Mouse (Mus musculus) neural tube, embryonic 15.5 days (tissue): ENCODE measurements around the gene Apln. TPM values are rescaled to one million over a fixed set of nuclear protein-coding genes. Genes with fewer than 3 reads are reported as not detected.
A peak's percentile ranks its signal among the peaks of the same experiment; 100 is the strongest.

Experiments
- ATAC-seq: fragments of 200-750 bp; cut with Nextera tagmentation; 2 replicates; pipeline ENCODE4 v1.8.0; 2017; ENCODE audit warnings: mild to moderate bottlenecking, moderate TSS enrichment, moderate library complexity; ENCODE audit not compliant: low FRiP score
- H3K27ac ChIP-seq: fragments of 300-500 bp; sonication (generic); replicated peaks from 2 replicates; pipeline ENCODE4 v1.5.1; 2015; ENCODE audit warnings: mild to moderate bottlenecking, inconsistent platforms
- H3K27me3 ChIP-seq: fragments of 300-500 bp; sonication (generic); replicated peaks from 2 replicates; pipeline ENCODE4 v1.6.1; 2015; ENCODE audit warnings: inconsistent platforms
- H3K36me3 ChIP-seq: fragments of 300-500 bp; sonication (generic); 2 replicates; pipeline ENCODE4 v1.6.1; 2015; ENCODE audit warnings: inconsistent platforms
- H3K4me1 ChIP-seq: fragments of 300-500 bp; sonication (generic); 2 replicates; pipeline ENCODE4 v1.6.1; 2015; ENCODE audit warnings: inconsistent platforms
- H3K4me2 ChIP-seq: fragments of 300-500 bp; sonication (generic); 2 replicates; pipeline ENCODE4 v1.6.1; 2015; ENCODE audit warnings: inconsistent platforms, mild to moderate bottlenecking, moderate library complexity
- H3K4me3 ChIP-seq: fragments of 300-500 bp; sonication (generic); replicated peaks from 2 replicates; pipeline ENCODE4 v1.5.1; 2015; ENCODE audit warnings: mild to moderate bottlenecking, inconsistent platforms
- H3K9ac ChIP-seq: fragments of 300-500 bp; sonication (generic); replicated peaks from 2 replicates; pipeline ENCODE4 v1.6.1; 2015; ENCODE audit warnings: mild to moderate bottlenecking, inconsistent platforms
- H3K9me3 ChIP-seq: fragments of 300-500 bp; sonication (generic); replicated peaks from 2 replicates; pipeline ENCODE4 v1.6.1; 2016; ENCODE audit warnings: inconsistent platforms
- WGBS: fragments of 180-500 bp; shearing (Covaris S2); methylation state at CpG from one replicate; pipeline ENCODE4 v1.1.7; 2015; ENCODE audit warnings: mixed read lengths; 5-methylcytosine and 5-hydroxymethylcytosine counted together
- polyA plus RNA-seq: library from polyadenylated mRNA; unstranded; fragments of >200 nt; fragmentation: Nextera tagmentation; extraction: Ambion mirVana; gene quantifications from 2 replicates; pipeline ENCODE4 v1.2.1, GENCODE M21; 2015

Apln gene
- polyA plus RNA-seq, 1 experiment from 2014 or later, result 2.6 TPM

DNA sequence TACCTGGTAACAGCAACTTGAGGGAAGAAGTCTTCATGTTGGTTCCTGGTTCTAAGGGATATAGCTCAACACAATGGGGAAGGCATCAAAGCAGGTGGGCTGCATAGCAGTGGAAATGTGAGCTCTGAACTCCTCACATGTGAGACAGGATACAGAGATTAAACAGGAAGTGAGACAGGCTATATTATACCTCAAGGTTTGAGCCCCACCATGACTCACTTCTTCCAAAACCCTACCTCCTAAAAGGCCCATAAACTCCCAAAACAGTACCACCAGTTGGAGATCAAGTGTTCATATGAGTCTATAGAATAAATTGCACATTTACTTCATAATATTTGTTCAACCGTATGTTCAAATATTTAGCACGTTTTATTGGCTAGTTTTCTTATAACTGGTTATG, 11.7 kb upstream of the Apln start:
- Histone ChIP-seq H3K27me3 (no peaks in the 10 kb centered on the region), H3K4me2 (no peak overlapping the region), H3K9me3 (no peaks in the 10 kb centered on the region), H3K4me3 (no peak overlapping the region), H3K9ac (no peak overlapping the region), H3K4me1 (no peaks in the 10 kb centered on the region), H3K27ac (no peak overlapping the region), H3K36me3 (no peaks in the 10 kb centered on the region)
- no peak for ATAC-seq
- WGBS, result 79% methylated on average over 2 of the region's 2 CpGs

DNA sequence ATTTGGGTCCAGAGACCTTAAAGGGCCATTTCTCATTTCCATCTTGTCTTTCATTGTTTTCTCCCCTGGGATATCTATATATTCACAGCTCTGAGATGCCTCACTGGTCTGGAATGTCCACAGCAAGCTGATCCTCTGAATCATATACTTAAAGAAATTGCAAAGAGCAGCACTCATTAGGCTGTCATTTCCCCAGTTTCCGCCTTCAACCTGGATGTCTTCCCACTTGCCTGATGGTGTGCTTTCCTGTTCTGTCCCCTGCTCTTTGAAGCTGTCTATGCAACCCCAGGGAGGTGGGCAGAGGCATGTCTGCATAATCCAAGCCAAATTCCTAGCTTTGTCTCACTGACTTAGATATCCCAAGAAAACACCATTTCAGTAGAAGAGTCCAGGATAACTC, 9.6 kb upstream of the Apln start:
- H3K4me3 ChIP-seq, result no peak overlapping the region

DNA sequence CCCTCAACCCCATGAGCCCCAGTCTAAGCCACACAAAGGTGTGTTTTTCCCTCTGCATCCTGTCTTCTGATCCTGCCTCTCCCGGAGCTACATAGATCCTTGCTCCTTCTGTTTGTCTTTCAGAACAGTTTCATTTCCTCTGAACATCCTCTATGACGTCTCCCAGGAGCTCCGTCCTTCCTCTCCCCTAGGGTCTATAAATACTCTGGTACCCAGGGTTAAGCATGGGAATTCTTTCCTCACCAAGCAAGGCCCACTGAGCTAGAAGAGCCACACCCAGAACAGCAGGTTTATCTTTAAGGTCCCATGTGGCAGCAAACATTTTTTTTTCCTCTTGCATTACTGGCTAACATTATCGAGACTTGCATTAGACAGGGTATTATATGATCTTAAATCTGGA, 8.1 kb upstream of the Apln start:
- no peak for ATAC-seq
- no peak overlapping the region for H3K4me2 ChIP-seq
- WGBS, result 75% methylated on average over 4 of the region's 4 CpGs

More for the DNA sequence above, 9.6 kb upstream of the Apln start:
- no peak overlapping the region for H3K27ac ChIP-seq
- no peaks in the 10 kb centered on the region for H3K36me3 ChIP-seq
- H3K9ac ChIP-seq, result no peak overlapping the region
- H3K9me3 ChIP-seq, result no peaks in the 10 kb centered on the region
- no peak for ATAC-seq
- H3K27me3 ChIP-seq, result no peaks in the 10 kb centered on the region
- WGBS, result 85% methylated on average over 1 of the region's 1 CpGs
- no peaks in the 10 kb centered on the region for H3K4me1 ChIP-seq
- no peak overlapping the region for H3K4me2 ChIP-seq

DNA sequence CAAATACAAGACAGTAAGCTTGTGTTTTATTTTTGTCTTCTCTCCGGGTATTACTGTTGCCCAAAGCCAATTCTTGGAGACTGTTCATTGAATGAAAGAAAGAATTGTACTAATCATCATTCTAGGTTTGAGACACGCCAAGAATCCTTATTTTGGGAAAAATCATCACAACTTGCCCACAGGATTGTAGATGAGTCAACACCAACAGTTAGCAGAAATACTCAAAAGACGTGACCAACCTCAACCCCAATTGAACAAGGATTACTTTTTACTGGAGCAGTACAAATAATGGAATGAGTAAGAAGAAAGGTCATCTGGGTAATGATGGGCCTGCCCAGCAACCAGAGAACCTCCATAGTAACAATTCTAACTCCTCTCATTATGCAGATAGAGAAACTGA, 5.7 kb upstream of the Apln start:
- no peaks in the 10 kb centered on the region for H3K4me1 ChIP-seq
- 82% methylated on average over 3 of the region's 3 CpGs for WGBS
- no peaks in the 10 kb centered on the region for H3K36me3 ChIP-seq
- H3K27me3 ChIP-seq, result no peaks in the 10 kb centered on the region
- ATAC-seq, result no peak
- H3K4me3 ChIP-seq, result no peak overlapping the region
- no peak overlapping the region for H3K4me2 ChIP-seq
- H3K9me3 ChIP-seq, result no peaks in the 10 kb centered on the region
- no peak overlapping the region for H3K9ac ChIP-seq
- H3K27ac ChIP-seq, result no peak overlapping the region

More for the DNA sequence above, 8.1 kb upstream of the Apln start:
- no peak overlapping the region for H3K27ac ChIP-seq
- H3K4me1 ChIP-seq, result no peaks in the 10 kb centered on the region
- H3K9ac ChIP-seq, result no peak overlapping the region
- H3K27me3 ChIP-seq, result no peaks in the 10 kb centered on the region
- no peak overlapping the region for H3K4me3 ChIP-seq
- no peaks in the 10 kb centered on the region for H3K9me3 ChIP-seq
- H3K36me3 ChIP-seq, result no peaks in the 10 kb centered on the region

GRCm38 (mm10) chrX:48033766-48034143, 898 bp downstream of the Apln start:
- H3K27me3 ChIP-seq, result peaks cover 19% of the 10 kb centered on the region
- no peaks in the 10 kb centered on the region for H3K9me3 ChIP-seq

DNA sequence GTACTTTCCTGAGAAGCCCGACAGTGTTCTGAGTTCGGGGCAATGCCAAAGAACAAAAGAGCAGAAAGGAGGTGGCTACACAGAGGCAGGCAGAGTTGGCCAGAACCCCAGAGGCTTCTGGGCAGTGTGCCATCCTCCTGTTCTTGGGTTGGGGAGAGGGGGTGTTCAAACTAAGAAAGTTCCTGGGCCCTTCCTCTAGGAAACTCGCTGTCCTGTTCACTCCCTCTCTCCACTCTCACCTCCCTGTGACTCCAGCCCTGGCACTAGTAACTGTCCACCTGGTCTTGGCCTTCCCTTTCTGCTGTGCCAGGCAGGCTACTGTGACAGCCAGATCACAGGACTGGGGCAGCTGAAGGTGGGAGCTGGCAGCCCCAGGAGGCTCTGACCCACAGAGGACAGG, 1.6 kb downstream of the Apln start:
- no peak overlapping the region for H3K4me3 ChIP-seq
- WGBS, result 52% methylated on average over 3 of the region's 3 CpGs
- no peaks in the 10 kb centered on the region for H3K36me3 ChIP-seq

More at GRCm38 (mm10) chrX:48033766-48034143, 898 bp downstream of the Apln start:
- peak overlapping the region; percentile 49 for H3K4me3 ChIP-seq
- no peak overlapping the region for H3K27ac ChIP-seq
- peak overlapping the region; percentile 85 for H3K4me2 ChIP-seq
- H3K9ac ChIP-seq, result no peak overlapping the region
- H3K4me1 ChIP-seq, result peaks cover 7% of the 10 kb centered on the region
- ATAC-seq, result peak; percentile 28; the same call in 1 of the 2 replicates
- WGBS, result 45% methylated on average over 11 of the region's 11 CpGs
- H3K36me3 ChIP-seq, result no peaks in the 10 kb centered on the region

GRCm38 (mm10) chrX:48031866-48032265, 2.8 kb downstream of the Apln start:
- H3K27me3 ChIP-seq, result peaks cover 19% of the 10 kb centered on the region
- H3K4me2 ChIP-seq, result no peak overlapping the region
- no peak overlapping the region for H3K4me3 ChIP-seq
- WGBS, result 77% methylated on average over 5 of the region's 5 CpGs
- no peaks in the 10 kb centered on the region for H3K9me3 ChIP-seq
- ATAC-seq, result no peak
- peaks cover 7% of the 10 kb centered on the region for H3K4me1 ChIP-seq
- no peak overlapping the region for H3K9ac ChIP-seq
- H3K36me3 ChIP-seq, result no peaks in the 10 kb centered on the region
- no peak overlapping the region for H3K27ac ChIP-seq

More for the DNA sequence above, 1.6 kb downstream of the Apln start:
- H3K4me1 ChIP-seq, result peaks cover 7% of the 10 kb centered on the region
- H3K9me3 ChIP-seq, result no peaks in the 10 kb centered on the region
- no peak overlapping the region for H3K9ac ChIP-seq
- peak overlapping the region; percentile 85; the same call in 1 of the 2 replicates for H3K4me2 ChIP-seq
- H3K27ac ChIP-seq, result no peak overlapping the region
- ATAC-seq, result no peak
- H3K27me3 ChIP-seq, result peaks cover 19% of the 10 kb centered on the region

DNA sequence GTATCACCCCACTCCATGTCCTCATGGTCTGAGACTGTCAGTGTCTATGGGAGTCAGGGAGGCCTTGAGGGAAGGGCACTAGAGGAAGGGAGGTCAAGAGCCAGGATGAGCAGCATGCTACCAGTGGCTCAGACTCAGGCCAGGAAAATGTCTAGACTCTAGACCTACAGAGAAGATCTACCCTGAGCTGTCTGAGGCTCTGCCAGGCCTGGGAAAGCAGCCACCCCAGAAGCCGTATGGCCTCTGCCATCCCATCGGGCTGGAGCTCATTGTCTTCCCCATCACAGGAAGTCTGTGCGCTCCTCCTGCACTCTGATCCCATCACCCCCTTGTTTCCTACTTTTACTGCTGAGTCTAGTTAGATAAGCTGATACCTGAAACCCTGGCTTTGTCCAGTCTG, 4.1 kb downstream of the Apln start:
- Histone ChIP-seq H3K27ac (no peak overlapping the region), H3K4me1 (peaks cover 7% of the 10 kb centered on the region), H3K9me3 (no peaks in the 10 kb centered on the region), H3K9ac (no peak overlapping the region), H3K4me2 (no peak overlapping the region), H3K27me3 (peaks cover 19% of the 10 kb centered on the region), H3K4me3 (no peak overlapping the region), H3K36me3 (no peaks in the 10 kb centered on the region)
- 64% methylated on average over 3 of the region's 3 CpGs for WGBS
- ATAC-seq, result no peak

DNA sequence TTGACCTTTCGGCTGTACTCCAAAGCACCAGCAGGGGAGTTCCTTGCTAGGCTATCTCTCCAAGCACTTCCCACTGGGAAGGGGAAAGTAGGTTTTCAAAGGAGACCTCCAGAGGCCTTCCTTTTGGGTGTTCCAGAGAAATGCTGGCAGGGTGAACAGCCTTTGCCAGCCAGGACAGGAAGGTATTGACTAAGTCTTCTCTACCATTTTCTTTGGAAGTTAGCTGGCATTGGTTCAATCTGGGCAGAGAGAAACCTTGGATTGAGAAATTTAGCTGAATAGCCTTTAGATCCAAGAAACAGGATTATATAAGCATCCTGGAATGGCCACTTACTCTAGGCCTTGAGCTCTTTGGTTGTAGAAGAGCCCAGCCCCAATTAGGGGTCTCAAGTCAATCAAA, 11.8 kb downstream of the Apln start:
- H3K27ac ChIP-seq, result no peak overlapping the region
- ATAC-seq, result no peak
- H3K9me3 ChIP-seq, result no peaks in the 10 kb centered on the region
- no peaks in the 10 kb centered on the region for H3K4me1 ChIP-seq
- no peak overlapping the region for H3K4me2 ChIP-seq
- WGBS, result 73% methylated on average over 1 of the region's 1 CpGs
- no peaks in the 10 kb centered on the region for H3K36me3 ChIP-seq
- peaks cover 4% of the 10 kb centered on the region; the same call in 1 of the 2 replicates for H3K27me3 ChIP-seq
- H3K9ac ChIP-seq, result no peak overlapping the region
- H3K4me3 ChIP-seq, result no peak overlapping the region

GRCm38 (mm10) chrX:48019940-48020339, 14.7 kb downstream of the Apln start:
- Histone ChIP-seq H3K9ac (no peak overlapping the region), H3K27ac (no peak overlapping the region), H3K27me3 (peaks cover 4% of the 10 kb centered on the region; the same call in 1 of the 2 replicates), H3K4me3 (no peak overlapping the region), H3K4me2 (no peak overlapping the region), H3K36me3 (no peaks in the 10 kb centered on the region), H3K9me3 (no peaks in the 10 kb centered on the region), H3K4me1 (peaks cover 11% of the 10 kb centered on the region; the same call in 1 of the 2 replicates)
- ATAC-seq, result peak; percentile 33; the same call in 1 of the 2 replicates
- WGBS, result 22% methylated on average over 5 of the region's 5 CpGs

DNA sequence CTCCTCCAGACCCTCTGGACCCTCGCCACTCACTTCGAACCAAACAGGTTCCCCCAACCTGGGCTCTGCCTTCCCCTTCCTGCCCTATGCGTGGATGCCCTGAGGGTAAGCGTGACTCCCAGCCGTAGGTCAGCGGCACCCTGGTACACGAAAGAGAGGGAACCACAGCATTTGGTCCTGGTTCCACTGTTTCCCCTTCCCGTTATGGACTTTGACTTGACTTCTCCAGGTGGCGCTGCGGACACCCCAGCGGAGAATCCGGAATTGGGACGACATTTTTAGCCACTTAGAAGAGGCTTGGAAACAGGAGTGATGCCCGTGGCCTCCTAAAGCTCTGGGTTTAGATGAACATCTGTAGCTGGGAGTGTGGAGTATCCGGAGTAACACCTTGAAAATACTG, 15.3 kb downstream of the Apln start:
- 58% methylated on average over 15 of the region's 15 CpGs for WGBS

DNA sequence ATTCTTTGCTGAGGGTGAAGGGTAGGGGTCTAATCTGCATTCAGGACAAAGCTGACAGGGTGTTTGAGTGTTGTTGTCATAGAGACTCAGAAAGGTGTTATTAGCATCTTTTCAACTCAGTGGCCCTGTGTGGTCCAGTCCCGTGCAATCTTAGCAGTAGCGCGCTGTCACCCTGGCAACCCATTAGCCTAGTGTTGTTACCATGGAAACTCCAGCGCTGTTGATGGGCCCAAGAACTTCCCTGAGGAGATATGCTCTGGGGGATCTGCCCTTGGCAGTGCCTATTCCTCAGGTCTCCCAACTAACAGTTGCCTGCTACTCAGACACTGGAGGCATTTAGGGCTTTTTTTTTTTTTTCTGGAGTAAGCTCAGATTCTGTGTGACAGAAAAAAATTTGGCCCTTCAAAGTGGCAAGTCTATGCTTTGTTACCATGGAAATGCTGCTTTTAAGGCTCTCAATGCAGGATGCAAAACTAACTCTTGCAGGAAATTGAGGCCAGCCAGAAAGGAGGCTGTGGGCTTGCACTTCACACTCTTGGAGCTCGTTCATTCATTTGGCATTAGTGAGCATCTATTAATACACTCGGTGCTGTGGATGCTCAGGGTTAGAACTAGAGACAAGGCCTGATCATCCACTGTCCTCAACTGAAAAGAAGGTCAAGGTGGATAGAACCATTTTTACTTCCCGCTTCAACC, 17.6 kb downstream of the Apln start:
- 30% methylated on average over 7 of the region's 7 CpGs for WGBS
- peak overlapping the region; percentile 63; the same call in 1 of the 2 replicates for H3K27ac ChIP-seq
- no peaks in the 10 kb centered on the region for H3K9me3 ChIP-seq
- no peak overlapping the region for H3K4me2 ChIP-seq
- peak; percentile 90 for ATAC-seq
- peaks cover 4% of the 10 kb centered on the region; the same call in 1 of the 2 replicates for H3K27me3 ChIP-seq
- H3K36me3 ChIP-seq, result no peaks in the 10 kb centered on the region
- H3K4me3 ChIP-seq, result no peak overlapping the region
- peaks cover 11% of the 10 kb centered on the region; the same call in 1 of the 2 replicates for H3K4me1 ChIP-seq
- no peak overlapping the region for H3K9ac ChIP-seq

More for the DNA sequence above, 15.3 kb downstream of the Apln start:
- no peak overlapping the region for H3K27ac ChIP-seq
- H3K36me3 ChIP-seq, result no peaks in the 10 kb centered on the region
- H3K4me1 ChIP-seq, result peaks cover 11% of the 10 kb centered on the region; the same call in 1 of the 2 replicates
- H3K4me3 ChIP-seq, result no peak overlapping the region
- no peak overlapping the region for H3K9ac ChIP-seq
- no peaks in the 10 kb centered on the region for H3K9me3 ChIP-seq
- H3K27me3 ChIP-seq, result peaks cover 4% of the 10 kb centered on the region; the same call in 1 of the 2 replicates
- H3K4me2 ChIP-seq, result no peak overlapping the region
- no peak for ATAC-seq
